Mouse (Mus musculus): ENCODE data around the gene Gm43064. TPM values are rescaled to one million over a fixed set of nuclear protein-coding genes. Genes with fewer than 3 reads are reported as not detected.

Gene Gm43064
- polyA plus RNA-seq (2012) = 0.08 and 0.28 TPM in 2 replicates

DNA sequence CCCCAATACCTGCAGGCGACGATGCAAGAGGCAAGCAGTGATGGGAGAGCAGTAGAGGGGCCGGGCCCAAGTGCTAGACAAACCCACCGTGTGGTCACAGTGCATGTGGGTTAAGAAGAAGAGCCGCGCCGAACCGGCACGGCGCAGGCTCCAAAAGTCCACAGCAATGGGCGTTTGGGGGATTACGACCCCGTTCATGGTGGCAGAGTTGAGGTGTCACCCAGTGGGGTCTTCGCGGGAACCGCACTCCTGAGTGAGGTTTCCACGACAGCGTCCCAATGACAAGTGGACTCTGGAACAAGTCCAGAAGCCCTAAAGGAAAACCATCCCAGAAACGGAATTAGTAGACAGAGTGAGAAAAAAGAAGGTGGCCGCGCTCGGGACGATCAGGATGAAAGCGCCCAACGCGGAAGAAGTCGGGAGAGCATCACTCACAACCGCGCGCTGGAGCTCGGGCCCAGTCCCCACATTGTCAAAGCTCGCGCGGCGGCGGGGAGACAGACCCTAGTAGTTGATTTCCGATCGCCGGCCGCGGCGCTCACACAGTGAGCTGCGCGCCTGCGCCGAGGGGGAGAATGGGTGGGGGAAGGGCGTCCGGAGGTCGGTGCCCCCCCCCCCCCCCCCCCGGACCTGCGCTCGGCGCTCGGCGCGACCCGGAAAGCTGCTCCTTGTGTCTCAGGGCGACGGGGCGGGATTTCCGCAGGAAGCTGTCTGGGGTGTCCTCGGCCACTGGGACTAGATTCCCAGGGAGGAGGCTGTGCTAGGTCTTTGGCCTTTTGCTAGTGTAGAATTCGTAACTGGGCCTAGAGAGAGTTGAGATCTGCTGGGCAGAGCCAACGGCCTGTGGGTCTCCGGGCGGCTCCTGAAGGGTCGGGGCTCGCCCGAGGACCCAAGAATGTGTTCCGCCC is at the start of gene Gm43064, which contains the start of the genes Dclre1b and Ap4b1:
Gm43064 (plus strand) TSS at position 683 of the 908 bp plus-strand sequence.
Dclre1b (minus strand) TSS at position 554 of the 908 bp plus-strand sequence.
Ap4b1 (plus strand) TSS at position 630 of the 908 bp plus-strand sequence.

GRCm38 (mm10) chr3:103791230-103792110 is 17.9 kb upstream of the Gm43064 start, which contains the start of gene Hipk1:
Hipk1 (minus strand) TSS chr3:103791563.

GRCm38 (mm10) chr3:103832426-103832825 is 23.1 kb downstream of the Gm43064 start, which contains the start of gene Bcl2l15:
Bcl2l15 (plus strand) TSS chr3:103832601.

DNA sequence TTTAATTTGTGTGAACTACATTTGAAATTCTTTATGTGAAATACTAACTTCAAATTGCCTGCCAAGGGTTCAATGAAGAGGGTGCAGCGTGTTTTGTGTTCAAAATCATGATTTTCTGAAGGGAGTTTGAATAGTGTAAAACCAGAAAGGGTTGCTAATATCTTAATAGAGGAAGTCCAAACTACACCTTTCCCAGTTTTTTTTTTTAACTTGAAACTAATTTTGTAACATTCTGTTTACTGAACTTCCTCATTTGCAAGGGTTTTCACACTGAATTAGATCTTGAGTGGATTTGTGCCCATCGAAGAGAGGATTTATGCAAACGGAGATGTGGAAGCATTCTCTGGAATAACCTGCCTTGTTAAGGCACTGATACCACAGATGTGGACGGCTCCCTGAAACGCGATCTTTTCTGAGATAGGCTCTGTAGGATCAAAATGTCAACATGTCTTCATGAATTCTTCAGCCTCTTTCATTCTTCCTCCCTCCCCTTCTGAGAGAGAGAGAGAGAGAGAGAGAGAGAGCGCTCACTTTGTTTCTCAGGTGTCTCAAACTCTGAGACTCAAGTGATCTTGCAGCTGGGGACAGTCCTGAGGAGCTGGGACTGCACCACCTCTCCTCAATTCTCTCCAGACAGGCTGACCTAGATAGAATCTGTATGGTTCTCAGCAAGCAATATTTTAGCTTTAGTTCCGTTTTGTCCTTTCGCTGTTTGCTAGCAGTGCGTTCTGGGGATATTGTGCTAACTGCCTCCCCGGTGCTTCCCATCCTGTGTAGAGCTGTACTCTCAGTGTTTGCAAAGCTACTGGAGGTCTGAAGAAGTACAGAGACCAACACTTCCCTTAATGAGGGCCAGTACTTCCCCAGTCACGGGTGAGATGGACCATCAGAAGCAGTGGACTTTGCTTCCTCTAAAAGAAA is 49.8 kb downstream of the Gm43064 start, which contains the start of gene Ptpn22:
Ptpn22 (plus strand) TSS at position 915 of the 921 bp plus-strand sequence.

Other genes starting within 250 kb of the Gm43064 start
- not detected in 2 replicates for gene Syt6, start 234.3 kb upstream of the Gm43064 start, polyA plus RNA-seq (2012)
- gene Atg4a-ps, start 163.5 kb upstream of the Gm43064 start, polyA plus RNA-seq (2012) = 0.03 TPM in 1 of 2 replicates, not detected in the other
- gene Olfml3, start 71.6 kb upstream of the Gm43064 start, polyA plus RNA-seq (2012) = 0.03 and 0.10 TPM in 2 replicates
- not detected in 2 replicates for gene Gm10964, start 70.2 kb upstream of the Gm43064 start, polyA plus RNA-seq (2012)
- gene Hipk1, start 18.0 kb upstream of the Gm43064 start, polyA plus RNA-seq (2012) = 47.1 and 56.4 TPM in 2 replicates
- 2.8 and 4.4 TPM in 2 replicates for gene Dclre1b, start 129 bp upstream of the Gm43064 start, polyA plus RNA-seq (2012)
- gene Ap4b1, start 53 bp upstream of the Gm43064 start, polyA plus RNA-seq (2012) = 3.8 and 4.4 TPM in 2 replicates
- gene Bcl2l15, start 23.0 kb downstream of the Gm43064 start, polyA plus RNA-seq (2012) = 0.28 TPM in 1 of 2 replicates, not detected in the other
- 3.9 and 6.0 TPM in 2 replicates for gene Ptpn22, start 50.2 kb downstream of the Gm43064 start, polyA plus RNA-seq (2012)
- gene Rsbn1, start 104.5 kb downstream of the Gm43064 start, polyA plus RNA-seq (2012) = 25.5 and 29.1 TPM in 2 replicates
- 15.3 and 17.8 TPM in 2 replicates for gene Phtf1, start 158.5 kb downstream of the Gm43064 start, polyA plus RNA-seq (2012)